In genomic region chr11:119258572-119259322, GRCm38 (mm10) we compare ENCODE assay signal across 8 mouse cellular contexts. TPM values are rescaled to one million over a fixed set of nuclear protein-coding genes. Genes with fewer than 3 reads are reported as not detected.
DNase-seq lines count a peak whose midpoint lies in the region.

No protein-coding gene starts in this region.

- DNase-seq in adrenal gland, postnatal 10 days: peak; percentile 75
- peak; percentile 64 for DNase-seq in embryo, embryonic 10.5 days (ENCODE audit: low spot score)
- DNase-seq in gastrocnemius, postnatal 14 days: peak; percentile 63
- peak; percentile 75 for DNase-seq in induced T-regulatory cell, adult 2 months (ENCODE audit: low read depth)
- DNase-seq in left cerebral cortex, adult 18-20 months (ENCODE audit: low spot score in 2 of 2): peak; percentile 41 to 49
- DNase-seq in lung, postnatal 25 days (ENCODE audit: low spot score): peak; percentile 70
- peak; percentile 46 for DNase-seq in retina, adult 2 months (ENCODE audit: low read depth, low spot score)
- peak; percentile 63 to 69 for DNase-seq in urinary bladder, postnatal 36 days (ENCODE audit: low spot score in 2 of 2)

- intact Hi-C loops in gastrocnemius, postnatal 14 days (cut with DNase I; ENCODE audit: low total_unique reads): no loop called here

RNA-seq across cellular contexts. Expression of gene Gaa, which starts 8.9 kb away (rescaled TPM):
- total RNA-seq in adrenal gland, postnatal 10 days (2021): 10 to 100 TPM; 78.0 to 81.5 TPM
- 10 to 100 TPM; 79.1 to 81.6 TPM for total RNA-seq in gastrocnemius, postnatal 14 days (2021)
- total RNA-seq in left cerebral cortex, adult 18-20 months (2021): 100 to 1,000 TPM; 242 to 279 TPM

RNA-seq across cellular contexts. Expression of gene Ccdc40, which starts 30.4 kb away (rescaled TPM):
- total RNA-seq in adrenal gland, postnatal 10 days (2021): 1 to 10 TPM in 1 of 2 experiments, under 1 TPM in 1; 0.85 to 1.4 TPM
- not detected for total RNA-seq in gastrocnemius, postnatal 14 days (2021)
- under 1 TPM; 0.70 to 0.91 TPM for total RNA-seq in left cerebral cortex, adult 18-20 months (2021)

RNA-seq across cellular contexts. Expression of gene Tbc1d16, which starts 30.4 kb away (rescaled TPM):
- total RNA-seq in adrenal gland, postnatal 10 days (2021): 10 to 100 TPM; 19.1 to 21.8 TPM
- 10 to 100 TPM; 14.3 to 18.5 TPM for total RNA-seq in gastrocnemius, postnatal 14 days (2021)
- 10 to 100 TPM; 24.8 to 27.5 TPM for total RNA-seq in left cerebral cortex, adult 18-20 months (2021)

RNA-seq across cellular contexts. Expression of gene Eif4a3, which starts 41.1 kb away (rescaled TPM):
- total RNA-seq in adrenal gland, postnatal 10 days (2021): 100 to 1,000 TPM; 147 to 153 TPM
- total RNA-seq in gastrocnemius, postnatal 14 days (2021): 10 to 100 TPM; 43.8 to 52.4 TPM
- 10 to 100 TPM; 75.9 to 83.0 TPM for total RNA-seq in left cerebral cortex, adult 18-20 months (2021)

RNA-seq across cellular contexts. Expression of gene Card14, which starts 48.8 kb away (rescaled TPM):
- under 1 TPM; 0.30 to 0.33 TPM for total RNA-seq in adrenal gland, postnatal 10 days (2021)
- 1 to 10 TPM in 1 of 2 experiments, under 1 TPM in 1; 0.64 to 1.3 TPM for total RNA-seq in gastrocnemius, postnatal 14 days (2021)
- under 1 TPM; 0.12 to 0.28 TPM for total RNA-seq in left cerebral cortex, adult 18-20 months (2021)

Comparison
In these comparisons a context has a peak if more than half of its experiments do, and no peak if none do; other contexts are left out.
1. Peak in every context shown above with its lines: DNase-seq.